Mouse (Mus musculus) kidney, embryonic 16.5 days (tissue): ENCODE data around the gene Ankrd34a. TPM values are rescaled to one million over a fixed set of nuclear protein-coding genes. Genes with fewer than 3 reads are reported as not detected.

Source experiments
- polyA plus RNA-seq: library from polyadenylated mRNA; unstranded; fragments of >200 nt; fragmentation: Nextera tagmentation; extraction: Ambion mirVana; gene quantifications from 2 replicates; pipeline ENCODE4 v1.2.1, GENCODE M21; 2015

The Ankrd34a gene
- polyA plus RNA-seq, 1 experiment from 2014 or later, result 2.2 TPM

Other genes with a start within 250 kb of the Ankrd34a start
- 0.25 TPM in 1 of 2 replicates, not detected in the other for gene BC107364, start 144.3 kb upstream of the Ankrd34a start, polyA plus RNA-seq
- gene Hfe2, start 71.5 kb upstream of the Ankrd34a start, polyA plus RNA-seq, result 0.37 and 0.69 TPM in 2 replicates
- gene Txnip, start 38.7 kb upstream of the Ankrd34a start, polyA plus RNA-seq, result 191 and 197 TPM in 2 replicates
- 1.3 TPM in 2 replicates for gene Gm16253, start 19.7 kb upstream of the Ankrd34a start, polyA plus RNA-seq
- gene Polr3gl, start 2.5 kb upstream of the Ankrd34a start, polyA plus RNA-seq, result 32.1 and 35.8 TPM in 2 replicates
- 6.9 and 7.1 TPM in 2 replicates for gene Lix1l, start 4.5 kb downstream of the Ankrd34a start, polyA plus RNA-seq
- 129 and 156 TPM in 2 replicates for gene Rbm8a, start 33.3 kb downstream of the Ankrd34a start, polyA plus RNA-seq
- 56.4 and 60.6 TPM in 2 replicates for gene Pex11b, start 38.7 kb downstream of the Ankrd34a start, polyA plus RNA-seq
- gene Gm42957, start 38.8 kb downstream of the Ankrd34a start, polyA plus RNA-seq, result 0.05 and 0.21 TPM in 2 replicates
- 0.85 and 1.2 TPM in 2 replicates for gene Itga10, start 48.9 kb downstream of the Ankrd34a start, polyA plus RNA-seq
- 1.2 and 1.6 TPM in 2 replicates for gene Ankrd35, start 73.5 kb downstream of the Ankrd34a start, polyA plus RNA-seq
- 62.1 and 72.3 TPM in 2 replicates for gene Pias3, start 99.7 kb downstream of the Ankrd34a start, polyA plus RNA-seq
- 12.0 and 12.2 TPM in 2 replicates for gene Nudt17, start 111.9 kb downstream of the Ankrd34a start, polyA plus RNA-seq
- 44.5 and 45.3 TPM in 2 replicates for gene Polr3c, start 131.0 kb downstream of the Ankrd34a start, polyA plus RNA-seq
- 56.6 and 57.3 TPM in 2 replicates for gene Rnf115, start 131.0 kb downstream of the Ankrd34a start, polyA plus RNA-seq
- gene Pdzk1, start 232.6 kb downstream of the Ankrd34a start, polyA plus RNA-seq, result 224 and 245 TPM in 2 replicates
- 0.12 TPM in 1 of 2 replicates, not detected in the other for gene Cd160, start 232.7 kb downstream of the Ankrd34a start, polyA plus RNA-seq